Mouse (Mus musculus) liver, embryonic 14.5 days (tissue): ENCODE results near the gene Lrrn2.

Experiments used
- CTCF ChIP-seq: IDR thresholded peaks from 2 replicates; pipeline ENCODE4 v1.5.1; 2016; ENCODE audit warnings: antibody characterized with exemption, low read depth, control low read depth
- EP300 ChIP-seq: IDR thresholded peaks from 2 replicates; pipeline ENCODE4 v1.6.1; 2016; ENCODE audit warnings: antibody characterized with exemption, low read depth

- TF ChIP-seq CTCF (no peak), EP300 (no peak)
Observed at GRCm38 (mm10) chr1:132964106-132964505, 84.0 kb downstream of the Lrrn2 start.
